Mouse (Mus musculus) liver, adult 2 months (tissue): ENCODE measurements at regions not wholly inside any gene's neighbourhood (a gene's known extent, or its start where the extent isn't known, plus 50 kb on each side); places are given as distances from the start of the nearest gene placed in this dataset.

Source experiments
- CTCF ChIP-seq: fragments of 200-500 bp; IDR thresholded peaks from 2 replicates; pipeline ENCODE4 v1.5.1; 2011; ENCODE audit warnings: low read depth, low read length, control low read depth
- POLR2A ChIP-seq: fragments of 200-500 bp; IDR thresholded peaks from 2 replicates; pipeline ENCODE4 v1.6.1; 2011; ENCODE audit warnings: low read length, control low read depth; ENCODE audit not compliant: insufficient read depth; ENCODE audit errors: extremely low read depth

DNA sequence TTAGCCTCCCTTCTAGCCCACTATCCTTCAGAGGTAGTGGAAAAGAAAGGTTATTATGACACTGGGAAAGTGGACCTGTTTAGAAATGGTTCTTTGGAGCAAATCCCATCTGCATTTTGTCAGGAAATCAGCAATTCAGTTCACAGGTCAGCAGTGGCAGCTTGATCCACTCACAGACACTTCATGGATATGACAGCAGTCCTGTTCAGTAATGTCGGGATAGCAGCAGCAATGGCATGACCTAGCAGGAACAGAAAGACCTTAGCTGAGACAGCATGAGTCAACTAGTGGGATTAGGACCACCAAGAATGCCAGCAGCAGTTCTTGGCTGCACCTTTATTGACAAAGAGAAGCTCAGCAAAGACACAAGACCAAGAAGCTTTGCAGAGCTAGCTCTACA is 365.8 kb upstream of the Tmem132c start:
- no peak for TF ChIP-seq CTCF
- no peak for TF ChIP-seq POLR2A
